Mouse (Mus musculus) MEL (cell line): ENCODE results near the gene Aspn.

ENCODE experiments used
- CHD2 ChIP-seq: IDR thresholded peaks from 2 replicates; pipeline ENCODE4 v1.6.1; 2011; ENCODE audit warnings: low read length, improper control_type of control experiment
- CTCF ChIP-seq, 3 experiments: IDR thresholded peaks in 2 of 3; conservative IDR thresholded peaks in 1 of 3; 2 replicates each; pipeline ENCODE4 v1.5.1; 2011 to 2012; ENCODE audit warnings: low read length in 3 of 3, low read depth in 2 of 3, mild to moderate bottlenecking in 2 of 3, improper control_type of control experiment in 1 of 3, inconsistent platforms in 1 of 3, mixed read lengths in 1 of 3, moderate library complexity in 1 of 3; ENCODE audit not compliant: control insufficient read depth in 1 of 3, insufficient read depth in 1 of 3, poor library complexity in 1 of 3, severe bottlenecking in 1 of 3
- GATA1 ChIP-seq: IDR thresholded peaks from 2 replicates; pipeline ENCODE4 v1.6.1; 2011; ENCODE audit warnings: low read depth, low read length, improper control_type of control experiment
- JUND ChIP-seq: IDR thresholded peaks from 2 replicates; pipeline ENCODE4 v1.6.1; 2011; ENCODE audit warnings: low read depth, mild to moderate bottlenecking, improper control_type of control experiment, low read length
- MAX ChIP-seq: IDR thresholded peaks from 2 replicates; pipeline ENCODE4 v1.6.1; 2011; ENCODE audit warnings: low read length, improper control_type of control experiment
- MYC ChIP-seq: IDR thresholded peaks from 2 replicates; pipeline ENCODE4 v1.6.1; 2011; ENCODE audit warnings: low read depth, mild to moderate bottlenecking, low read length, improper control_type of control experiment, moderate library complexity
- POLR2A ChIP-seq, 2 experiments: IDR thresholded peaks; 2 replicates each; pipeline ENCODE4 v1.6.1; 2011 to 2012; ENCODE audit warnings: low read length in 2 of 2, mild to moderate bottlenecking in 2 of 2, control low read depth in 1 of 2, improper control_type of control experiment in 1 of 2, low read depth in 1 of 2, moderate library complexity in 1 of 2; ENCODE audit not compliant: control insufficient read depth in 1 of 2, insufficient read depth in 1 of 2, poor library complexity in 1 of 2
- RCOR1 ChIP-seq: IDR thresholded peaks from 2 replicates; pipeline ENCODE4 v1.6.1; 2012; ENCODE audit warnings: low read depth, mild to moderate bottlenecking, inconsistent platforms, low read length, improper control_type of control experiment
- SMC3 ChIP-seq: IDR thresholded peaks from 2 replicates; pipeline ENCODE4 v1.6.1; 2011; ENCODE audit warnings: low read depth, low read length, improper control_type of control experiment
- TBP ChIP-seq: IDR thresholded peaks from 2 replicates; pipeline ENCODE4 v1.8.0; 2011; ENCODE audit warnings: low read depth, low read length, improper control_type of control experiment

DNA sequence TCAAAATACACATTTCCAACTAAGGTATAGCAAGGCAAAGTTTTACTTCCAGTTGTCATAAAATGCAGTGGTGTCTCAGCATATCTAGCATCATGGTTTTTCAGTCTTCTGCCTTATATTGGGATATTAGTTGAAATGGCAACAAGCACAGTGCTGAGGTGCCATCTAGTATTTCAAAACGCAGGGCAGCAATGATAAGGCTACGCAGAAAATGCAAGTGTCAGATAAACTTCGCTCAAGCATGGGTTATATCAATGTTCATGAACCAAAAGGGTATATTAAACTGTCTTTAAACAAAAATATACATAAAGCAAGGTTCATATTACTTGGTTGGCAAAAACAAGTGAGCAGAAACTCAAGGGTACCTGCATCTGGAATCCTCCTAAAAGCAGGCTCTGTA lies 72.8 kb downstream of the Aspn start:
- TF ChIP-seq SMC3 (no peak), CTCF (IDR thresholded peaks at IDR 0.05 in 2 of 3, conservative IDR thresholded peaks at IDR 0.05 in 1 of 3; ENCODE audit: control insufficient read depth in 1 of 3, insufficient read depth in 1 of 3, low read depth in 2 of 3, low read length in 3 of 3, poor library complexity in 1 of 3, severe bottlenecking in 1 of 3) (no peak), CHD2 (no peak), POLR2A (IDR thresholded peaks at IDR 0.05; ENCODE audit: control insufficient read depth in 1 of 2, insufficient read depth in 1 of 2, low read depth in 1 of 2, low read length in 2 of 2, poor library complexity in 1 of 2) (no peak), MAX (no peak), JUND (no peak), GATA1 (peak; percentile 58; the same call in 1 of the 2 replicates), RCOR1 (no peak), MYC (no peak), TBP (no peak)
